In genomic region chr8:8231308-8231985, GRCm38 (mm10) we compare ENCODE assay signal across 14 mouse cellular contexts.
A peak's percentile ranks its signal among the peaks of the same experiment; 100 is the strongest.
DNase-seq lines count a peak whose midpoint lies in the region; ATAC-seq lines count a peak whose summit lies in the region.
"Had no signal": no experiment of that assay in that cellular context is flagged by ENCODE, and none has a peak within 500 bp of the region (broad histone marks: within the 10 kb centered on the region; RNA-seq: fewer than 3 reads in every experiment).

No protein-coding gene starts in this region.

- H3K9ac ChIP-seq in hindbrain, embryonic 11.5 days (ENCODE audit: low read depth, low read length), result no peak overlapping the region
- H3K9ac ChIP-seq in heart, embryonic 11.5 days (ENCODE audit: low read depth, low read length), result no peak overlapping the region
- H3K9ac ChIP-seq: heart, embryonic 12.5 days had no signal

- H3K27ac ChIP-seq in hindbrain, embryonic 11.5 days (ENCODE audit: low read depth, low read length), result no peak overlapping the region
- H3K27ac ChIP-seq in hindbrain, embryonic 10.5 days, result no peak overlapping the region; the same call in 1 of the 2 replicates
- no peak overlapping the region for H3K27ac ChIP-seq in heart, embryonic 11.5 days (ENCODE audit: low read depth, low read length)

- no peak overlapping the region for H3K4me2 ChIP-seq in hindbrain, embryonic 11.5 days (replicated peaks; ENCODE audit: low read depth, low read length)
- no peak overlapping the region for H3K4me2 ChIP-seq in heart, embryonic 11.5 days
- H3K4me2 ChIP-seq: heart, embryonic 12.5 days had no signal

- DNase-seq in hindbrain, embryonic 11.5 days (ENCODE audit: low spot score), result no peak
- DNase-seq in hindbrain, embryonic 10.5 days (ENCODE audit: low spot score), result no peak
- DNase-seq in right cerebral cortex, postnatal 4 days, result peak; percentile 11
- DNase-seq in right cerebral cortex, postnatal 36 days (ENCODE audit: low spot score in 2 of 2), result no peak
- DNase-seq in layer of hippocampus, postnatal 36 days, result peak; percentile 6
- DNase-seq in gastrocnemius, adult 18-20 months (ENCODE audit: low spot score), result no peak
- DNase-seq: adrenal gland, postnatal 14 days; right cerebral cortex, postnatal 14 days had no signal

- no peak overlapping the region for H3K4me3 ChIP-seq in hindbrain, embryonic 11.5 days (ENCODE audit: low read depth, low read length)
- no peak overlapping the region for H3K4me3 ChIP-seq in hindbrain, embryonic 10.5 days
- H3K4me3 ChIP-seq in heart, embryonic 11.5 days (ENCODE audit: low read depth, low read length), result no peak overlapping the region
- H3K4me3 ChIP-seq: heart, embryonic 12.5 days; myocyte had no signal

- H3K36me3 ChIP-seq in hindbrain, embryonic 11.5 days (ENCODE audit: control insufficient read depth, insufficient read depth, low read length), result no peaks in the 10 kb centered on the region
- no peaks in the 10 kb centered on the region for H3K36me3 ChIP-seq in hindbrain, embryonic 10.5 days
- no peaks in the 10 kb centered on the region for H3K36me3 ChIP-seq in heart, embryonic 11.5 days (ENCODE audit: control insufficient read depth, insufficient read depth, low read length)
- H3K36me3 ChIP-seq: heart, embryonic 12.5 days had no signal

- WGBS in hindbrain, embryonic 11.5 days, result 62% methylated on average over 6 of the region's 6 CpGs
- 72% methylated on average over 6 of the region's 6 CpGs for WGBS in hindbrain, embryonic 10.5 days
- 67% methylated on average over 6 of the region's 6 CpGs for WGBS in heart, embryonic 11.5 days (ENCODE audit: insufficient replicate concordance)

- H3K9me3 ChIP-seq in hindbrain, embryonic 11.5 days (ENCODE audit: control insufficient read depth, low read length), result no peaks in the 10 kb centered on the region
- H3K9me3 ChIP-seq in hindbrain, embryonic 10.5 days, result no peaks in the 10 kb centered on the region
- no peaks in the 10 kb centered on the region for H3K9me3 ChIP-seq in heart, embryonic 11.5 days (replicated peaks; ENCODE audit: control insufficient read depth, low read length)
- H3K9me3 ChIP-seq: heart, embryonic 12.5 days had no signal

- ATAC-seq in hindbrain, embryonic 11.5 days (ENCODE audit: low FRiP score), result peak; percentile 73
- ATAC-seq in heart, embryonic 11.5 days (replicated peaks; ENCODE audit: insufficient number of reproducible peaks, low FRiP score, low TSS enrichment), result no peak
- no peak for ATAC-seq in megakaryocyte progenitor cell, adult 5-6 weeks (replicated peaks; ENCODE audit: poor library complexity)
- ATAC-seq: CD4-positive, CD25-positive, alpha-beta regulatory T cell, adult 4 months; intestine, postnatal 0 days had no signal

- H3K4me1 ChIP-seq in hindbrain, embryonic 11.5 days (replicated peaks; ENCODE audit: control insufficient read depth, insufficient read depth, low read length), result no peaks in the 10 kb centered on the region
- H3K4me1 ChIP-seq in hindbrain, embryonic 10.5 days (replicated peaks), result 0 out of 2 replicates have a peak, but pooled peaks cover 2% of the 10 kb centered on the region
- H3K4me1 ChIP-seq in heart, embryonic 11.5 days (ENCODE audit: control insufficient read depth, insufficient read depth, low read length), result no peaks in the 10 kb centered on the region
- H3K4me1 ChIP-seq: heart, embryonic 12.5 days had no signal

- no peaks in the 10 kb centered on the region for H3K27me3 ChIP-seq in hindbrain, embryonic 11.5 days (ENCODE audit: control insufficient read depth, insufficient read depth, low read length)
- no peaks in the 10 kb centered on the region for H3K27me3 ChIP-seq in hindbrain, embryonic 10.5 days (ENCODE audit: insufficient read depth, poor library complexity, severe bottlenecking)
- H3K27me3 ChIP-seq in heart, embryonic 11.5 days (ENCODE audit: control insufficient read depth, insufficient read depth, low read length), result no peaks in the 10 kb centered on the region
- H3K27me3 ChIP-seq: heart, embryonic 12.5 days had no signal

Comparison
In these comparisons a context has a peak if more than half of its experiments do, and no peak if none do; other contexts are left out.
1. DNase-seq: peak in right cerebral cortex, postnatal 4 days (single experiment) and layer of hippocampus, postnatal 36 days (2 of 2); none in hindbrain, embryonic 11.5 days (single experiment), hindbrain, embryonic 10.5 days (single experiment), right cerebral cortex, postnatal 36 days (0 of 2) and gastrocnemius, adult 18-20 months (single experiment).